In genomic region chr12:75587501-75587900, GRCm38 (mm10) we compare ENCODE assay signal across 19 mouse cellular contexts. TPM values are rescaled to one million over a fixed set of nuclear protein-coding genes. Genes with fewer than 3 reads are reported as not detected.
DNase-seq lines count a peak whose midpoint lies in the region; ATAC-seq and TF ChIP-seq lines count a peak whose summit lies in the region.
"Had no signal": no experiment of that assay in that cellular context is flagged by ENCODE, and none has a peak within 500 bp of the region (broad histone marks: within the 10 kb centered on the region; RNA-seq: fewer than 3 reads in every experiment).

No protein-coding gene starts in this region.

- H3K36me3 ChIP-seq in hindbrain, postnatal 0 days (ENCODE audit: insufficient read depth, low read length): peaks cover 8% of the 10 kb centered on the region; the same call in 1 of the 2 replicates
- H3K36me3 ChIP-seq in hindbrain, embryonic 13.5 days: peaks cover 52% of the 10 kb centered on the region
- H3K36me3 ChIP-seq in lung, postnatal 0 days (ENCODE audit: insufficient read depth, low read length): no peaks in the 10 kb centered on the region

- no peaks in the 10 kb centered on the region for H3K27me3 ChIP-seq in hindbrain, postnatal 0 days (ENCODE audit: insufficient read depth, low read length)
- no peaks in the 10 kb centered on the region for H3K27me3 ChIP-seq in hindbrain, embryonic 13.5 days
- H3K27me3 ChIP-seq in lung, postnatal 0 days (replicated peaks; ENCODE audit: insufficient read depth, low read length): no peaks in the 10 kb centered on the region
- H3K27me3 ChIP-seq: embryonic facial prominence, embryonic 12.5 days; limb, embryonic 13.5 days; liver, embryonic 15.5 days had no signal

- H3K9ac ChIP-seq in hindbrain, postnatal 0 days (replicated peaks; ENCODE audit: low read length): no peak overlapping the region
- no peak overlapping the region for H3K9ac ChIP-seq in hindbrain, embryonic 13.5 days
- H3K9ac ChIP-seq in lung, postnatal 0 days (replicated peaks; ENCODE audit: low read depth): no peak overlapping the region
- H3K9ac ChIP-seq: embryonic facial prominence, embryonic 12.5 days; limb, embryonic 13.5 days; liver, embryonic 15.5 days had no signal

- no peak overlapping the region for H3K4me3 ChIP-seq in hindbrain, postnatal 0 days (ENCODE audit: low read length)
- no peak overlapping the region for H3K4me3 ChIP-seq in hindbrain, embryonic 13.5 days
- H3K4me3 ChIP-seq in lung, postnatal 0 days (ENCODE audit: low read depth, low read length): no peak overlapping the region
- H3K4me3 ChIP-seq: embryonic facial prominence, embryonic 12.5 days; heart, embryonic 10.5 days; hindbrain, embryonic 10.5 days; limb, embryonic 13.5 days; liver, embryonic 15.5 days; midbrain, embryonic 10.5 days had no signal

- ATAC-seq in hindbrain, postnatal 0 days: no peak
- ATAC-seq in hindbrain, embryonic 13.5 days (ENCODE audit: low FRiP score): no peak
- no peak for ATAC-seq in lung, postnatal 0 days
- no peak for ATAC-seq in granulocyte monocyte progenitor cell, adult 5-6 weeks (replicated peaks; ENCODE audit: poor library complexity, severe bottlenecking)

- H3K4me2 ChIP-seq in hindbrain, postnatal 0 days (ENCODE audit: low read depth, low read length): no peak overlapping the region
- no peak overlapping the region for H3K4me2 ChIP-seq in hindbrain, embryonic 13.5 days
- H3K4me2 ChIP-seq in lung, postnatal 0 days (replicated peaks; ENCODE audit: low read depth, low read length): no peak overlapping the region
- H3K4me2 ChIP-seq: embryonic facial prominence, embryonic 12.5 days; limb, embryonic 13.5 days; liver, embryonic 15.5 days had no signal

- no peak for TF ChIP-seq EP300 in lung, postnatal 0 days (IDR thresholded peaks at IDR 0.05)

- no peak overlapping the region for H3K27ac ChIP-seq in hindbrain, postnatal 0 days
- H3K27ac ChIP-seq in hindbrain, embryonic 13.5 days: no peak overlapping the region
- no peak overlapping the region for H3K27ac ChIP-seq in lung, postnatal 0 days (ENCODE audit: low read length)
- H3K27ac ChIP-seq: embryonic facial prominence, embryonic 12.5 days; heart, embryonic 10.5 days; hindbrain, embryonic 10.5 days; limb, embryonic 13.5 days; liver, embryonic 15.5 days; midbrain, embryonic 10.5 days had no signal

- no peak for DNase-seq in hindbrain, postnatal 0 days (ENCODE audit: low spot score)
- DNase-seq in lung, postnatal 0 days (ENCODE audit: low spot score): no peak
- no peak for DNase-seq in lung, postnatal 10 days
- DNase-seq in ES-CJ7 (ENCODE audit: low read depth, low spot score) (peak; percentile 41), ZHBTc4 (ENCODE audit: low read depth, low spot score) (peak; percentile 78)
- no peak for DNase-seq in testis, postnatal 10 days (ENCODE audit: low spot score)
- DNase-seq: cerebellum, adult 11-12 months; cerebellum, postnatal 25 days; gastrocnemius, postnatal 36 days; kidney, adult 18-20 months; kidney, postnatal 10 days had no signal

- no peaks in the 10 kb centered on the region for H3K9me3 ChIP-seq in hindbrain, postnatal 0 days (ENCODE audit: low read length)
- no peaks in the 10 kb centered on the region for H3K9me3 ChIP-seq in hindbrain, embryonic 13.5 days
- H3K9me3 ChIP-seq in lung, postnatal 0 days (ENCODE audit: low read length): no peaks in the 10 kb centered on the region
- H3K9me3 ChIP-seq: embryonic facial prominence, embryonic 12.5 days; heart, embryonic 10.5 days; hindbrain, embryonic 10.5 days; limb, embryonic 13.5 days; liver, embryonic 15.5 days; midbrain, embryonic 10.5 days had no signal

- 0 out of 2 replicates have a peak, but pooled peaks have one; percentile 8 for TF ChIP-seq CTCF in hindbrain, postnatal 0 days (IDR thresholded peaks at IDR 0.05; ENCODE audit: low read depth)
- TF ChIP-seq CTCF in lung, postnatal 0 days (IDR thresholded peaks at IDR 0.05): peak; percentile 20

- H3K4me1 ChIP-seq in hindbrain, postnatal 0 days (ENCODE audit: insufficient read depth, low read length): no peaks in the 10 kb centered on the region
- H3K4me1 ChIP-seq in hindbrain, embryonic 13.5 days (replicated peaks): 0 out of 2 replicates have a peak, but pooled peaks cover 3% of the 10 kb centered on the region
- H3K4me1 ChIP-seq in lung, postnatal 0 days (ENCODE audit: insufficient read depth, low read depth, low read length): no peaks in the 10 kb centered on the region
- H3K4me1 ChIP-seq: embryonic facial prominence, embryonic 12.5 days; heart, embryonic 10.5 days; hindbrain, embryonic 10.5 days; limb, embryonic 13.5 days; liver, embryonic 15.5 days; midbrain, embryonic 10.5 days had no signal

RNA-seq across cellular contexts. Expression of gene Ppp2r5e, which starts 8.5 kb away (rescaled TPM):
- 26.7 and 34.0 TPM in 2 replicates for total RNA-seq in hindbrain, postnatal 0 days (2014; rRNA removed)
- polyA plus RNA-seq in hindbrain, postnatal 0 days (2015; fragmentation: Nextera tagmentation; extraction: Ambion mirVana): 23.4 and 25.2 TPM in 2 replicates
- polyA plus RNA-seq in hindbrain, embryonic 13.5 days (2015; fragmentation: Nextera tagmentation; extraction: Ambion mirVana): 19.9 and 21.4 TPM in 2 replicates
- 13.3 and 15.6 TPM in 2 replicates for polyA plus RNA-seq in lung, postnatal 0 days (2015; fragmentation: Nextera tagmentation; extraction: Ambion mirVana)
- total RNA-seq in granulocyte monocyte progenitor cell, adult 5-6 weeks (2014; fragmentation: Nextera tagmentation): 20.9 and 22.4 TPM in 2 replicates
- 11.2 and 12.9 TPM in 2 replicates for total RNA-seq in granulocyte monocyte progenitor cell, adult 5-6 weeks (2017)

Comparison
In these comparisons a context has a peak if more than half of its experiments do, and no peak if none do; other contexts are left out.
1. DNase-seq: peak in ES-CJ7 (single experiment) and ZHBTc4 (single experiment); none in hindbrain, postnatal 0 days (single experiment), lung, postnatal 0 days (single experiment), lung, postnatal 10 days (single experiment) and testis, postnatal 10 days (single experiment).